Mouse (Mus musculus) ovary, postnatal 10 days (tissue): ENCODE results near the gene Comt.

Experiments used
- DNase-seq: peaks from one replicate; pipeline ENCODE4 v3.0.0; 2022; ENCODE audit warnings: low spot score

Comt gene

GRCm38 (mm10) chr16:18357977-18358376 is 68.7 kb downstream of the Comt start:
- DNase-seq = no peak

- no peak for DNase-seq
Observed at GRCm38 (mm10) chr16:18356961-18357360, 69.7 kb downstream of the Comt start.
